Mouse (Mus musculus): ENCODE measurements around the gene Moxd1. TPM values are rescaled to one million over a fixed set of nuclear protein-coding genes. Genes with fewer than 3 reads are reported as not detected.

The Moxd1 gene
- total RNA-seq, 2 experiments from 2014 or later: not detected

- no peak for ATAC-seq (replicated peaks; ENCODE audit: poor library complexity, severe bottlenecking)
Observed at GRCm38 (mm10) chr10:24343068-24343467, 119.8 kb downstream of the Moxd1 start.

Other genes with a start within 250 kb of the Moxd1 start
- gene Taar6, start 237.9 kb upstream of the Moxd1 start, total RNA-seq (2014; fragmentation: Nextera tagmentation): not detected in 2 replicates
- not detected in 2 replicates for gene Taar6, start 237.9 kb upstream of the Moxd1 start, total RNA-seq (2017)
- gene Taar7a, start 230.0 kb upstream of the Moxd1 start, total RNA-seq (2014; fragmentation: Nextera tagmentation): not detected in 2 replicates
- not detected in 2 replicates for gene Taar7a, start 230.0 kb upstream of the Moxd1 start, total RNA-seq (2017)
- gene Taar7b, start 223.6 kb upstream of the Moxd1 start, total RNA-seq (2014; fragmentation: Nextera tagmentation): not detected in 2 replicates
- not detected in 2 replicates for gene Taar7b, start 223.6 kb upstream of the Moxd1 start, total RNA-seq (2017)
- not detected in 2 replicates for gene Taar7d, start 196.3 kb upstream of the Moxd1 start, total RNA-seq (2014; fragmentation: Nextera tagmentation)
- gene Taar7d, start 196.3 kb upstream of the Moxd1 start, total RNA-seq (2017): not detected in 2 replicates
- not detected in 2 replicates for gene Taar7e, start 185.9 kb upstream of the Moxd1 start, total RNA-seq (2014; fragmentation: Nextera tagmentation)
- gene Taar7e, start 185.9 kb upstream of the Moxd1 start, total RNA-seq (2017): not detected in 2 replicates
- not detected in 2 replicates for gene Taar7f, start 174.0 kb upstream of the Moxd1 start, total RNA-seq (2014; fragmentation: Nextera tagmentation)
- not detected in 2 replicates for gene Taar7f, start 174.0 kb upstream of the Moxd1 start, total RNA-seq (2017)
- gene Taar8a, start 147.0 kb upstream of the Moxd1 start, total RNA-seq (2014; fragmentation: Nextera tagmentation): not detected in 2 replicates
- gene Taar8a, start 147.0 kb upstream of the Moxd1 start, total RNA-seq (2017): not detected in 2 replicates
- not detected in 2 replicates for gene Taar8b, start 131.2 kb upstream of the Moxd1 start, total RNA-seq (2014; fragmentation: Nextera tagmentation)
- gene Taar8b, start 131.2 kb upstream of the Moxd1 start, total RNA-seq (2017): not detected in 2 replicates
- gene Taar8c, start 121.6 kb upstream of the Moxd1 start, total RNA-seq (2014; fragmentation: Nextera tagmentation): not detected in 2 replicates
- gene Taar8c, start 121.6 kb upstream of the Moxd1 start, total RNA-seq (2017): not detected in 2 replicates
- not detected in 2 replicates for gene Taar9, start 114.0 kb upstream of the Moxd1 start, total RNA-seq (2014; fragmentation: Nextera tagmentation)
- not detected in 2 replicates for gene Taar9, start 114.0 kb upstream of the Moxd1 start, total RNA-seq (2017)
- gene Stx7, start 74.2 kb upstream of the Moxd1 start, total RNA-seq (2014; fragmentation: Nextera tagmentation): 47.3 and 48.3 TPM in 2 replicates
- 60.2 and 67.6 TPM in 2 replicates for gene Stx7, start 74.2 kb upstream of the Moxd1 start, total RNA-seq (2017)